Mouse (Mus musculus) heart, embryonic 12.5 days (tissue): Measurements from ENCODE around the gene Disc1. TPM values are rescaled to one million over a fixed set of nuclear protein-coding genes. Genes with fewer than 3 reads are reported as not detected.
A peak's percentile ranks its signal among the peaks of the same experiment; 100 is the strongest.

Experiments
- ATAC-seq: fragments of 200-750 bp; cut with Nextera tagmentation; 2 replicates; pipeline ENCODE4 v1.8.0; 2017; ENCODE audit warnings: moderate TSS enrichment, moderate library complexity; ENCODE audit not compliant: insufficient number of reproducible peaks, low FRiP score
- H3K27ac ChIP-seq: fragments of 300-500 bp; sonication (generic); 2 replicates; pipeline ENCODE4 v1.5.1; 2016; ENCODE audit warnings: mild to moderate bottlenecking, moderate library complexity; ENCODE audit not compliant: poor library complexity, severe bottlenecking
- H3K27me3 ChIP-seq: fragments of 300-500 bp; sonication (generic); replicated peaks from 2 replicates; pipeline ENCODE4 v1.6.1; 2016; ENCODE audit warnings: mild to moderate bottlenecking, moderate library complexity
- H3K36me3 ChIP-seq: fragments of 300-500 bp; sonication (generic); 2 replicates; pipeline ENCODE4 v1.6.1; 2016; ENCODE audit warnings: mild to moderate bottlenecking, moderate library complexity
- H3K4me1 ChIP-seq: fragments of 300-500 bp; sonication (generic); replicated peaks from 2 replicates; pipeline ENCODE4 v1.6.1; 2016; ENCODE audit warnings: mild to moderate bottlenecking
- H3K4me2 ChIP-seq: fragments of 300-500 bp; sonication (generic); 2 replicates; pipeline ENCODE4 v1.6.1; 2016; ENCODE audit warnings: mild to moderate bottlenecking, moderate library complexity
- H3K4me3 ChIP-seq: fragments of 300-500 bp; sonication (generic); 2 replicates; pipeline ENCODE4 v1.5.1; 2016; ENCODE audit warnings: mild to moderate bottlenecking
- H3K9ac ChIP-seq: fragments of 300-500 bp; sonication (generic); 2 replicates; pipeline ENCODE4 v1.6.1; 2016; ENCODE audit warnings: mild to moderate bottlenecking, moderate library complexity
- H3K9me3 ChIP-seq: fragments of 300-500 bp; sonication (generic); replicated peaks from 2 replicates; pipeline ENCODE4 v1.6.1; 2016; ENCODE audit warnings: mild to moderate bottlenecking, moderate library complexity
- WGBS: fragments of 180-500 bp; shearing (Covaris S2); methylation state at CpG from one replicate; pipeline ENCODE4 v1.1.7; 2016; 5-methylcytosine and 5-hydroxymethylcytosine counted together
- polyA plus RNA-seq: library from polyadenylated mRNA; unstranded; fragments of >200 nt; fragmentation: Nextera tagmentation; extraction: Ambion mirVana; gene quantifications from 2 replicates; pipeline ENCODE4 v1.2.1, GENCODE M21; 2016

Gene Disc1
- polyA plus RNA-seq, 1 experiment from 2014 or later = 2.3 TPM

DNA sequence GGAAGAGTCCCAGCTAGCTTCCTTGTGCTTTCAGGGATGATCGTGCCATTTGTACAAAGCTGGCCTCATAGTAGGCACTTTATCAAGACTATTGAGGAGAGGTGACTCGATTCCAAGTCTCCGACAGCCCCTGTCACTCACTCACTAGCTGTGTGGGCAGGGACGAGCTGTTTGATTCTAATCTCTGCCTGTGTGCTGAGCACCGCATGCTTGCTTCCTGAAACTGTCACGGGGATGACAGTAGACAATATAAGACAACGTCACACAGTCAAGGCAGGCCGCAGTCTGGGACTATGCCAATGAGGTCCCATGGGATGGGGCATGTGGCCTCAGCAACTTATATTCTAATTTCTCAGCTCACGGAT lies 13.6 kb downstream of the Disc1 start:
- WGBS = 57% methylated on average over 9 of the region's 9 CpGs
- Histone ChIP-seq H3K27ac (peak overlapping the region; percentile 69), H3K9ac (no peak overlapping the region), H3K9me3 (no peaks in the 10 kb centered on the region; the same call in 1 of the 2 replicates), H3K36me3 (no peaks in the 10 kb centered on the region), H3K4me2 (peak overlapping the region; percentile 43; the same call in 1 of the 2 replicates), H3K4me1 (peaks cover 17% of the 10 kb centered on the region; the same call in 1 of the 2 replicates), H3K4me3 (no peak overlapping the region), H3K27me3 (no peaks in the 10 kb centered on the region)
- ATAC-seq = 0 out of 2 replicates have a peak, but pooled peaks have one; percentile 46

DNA sequence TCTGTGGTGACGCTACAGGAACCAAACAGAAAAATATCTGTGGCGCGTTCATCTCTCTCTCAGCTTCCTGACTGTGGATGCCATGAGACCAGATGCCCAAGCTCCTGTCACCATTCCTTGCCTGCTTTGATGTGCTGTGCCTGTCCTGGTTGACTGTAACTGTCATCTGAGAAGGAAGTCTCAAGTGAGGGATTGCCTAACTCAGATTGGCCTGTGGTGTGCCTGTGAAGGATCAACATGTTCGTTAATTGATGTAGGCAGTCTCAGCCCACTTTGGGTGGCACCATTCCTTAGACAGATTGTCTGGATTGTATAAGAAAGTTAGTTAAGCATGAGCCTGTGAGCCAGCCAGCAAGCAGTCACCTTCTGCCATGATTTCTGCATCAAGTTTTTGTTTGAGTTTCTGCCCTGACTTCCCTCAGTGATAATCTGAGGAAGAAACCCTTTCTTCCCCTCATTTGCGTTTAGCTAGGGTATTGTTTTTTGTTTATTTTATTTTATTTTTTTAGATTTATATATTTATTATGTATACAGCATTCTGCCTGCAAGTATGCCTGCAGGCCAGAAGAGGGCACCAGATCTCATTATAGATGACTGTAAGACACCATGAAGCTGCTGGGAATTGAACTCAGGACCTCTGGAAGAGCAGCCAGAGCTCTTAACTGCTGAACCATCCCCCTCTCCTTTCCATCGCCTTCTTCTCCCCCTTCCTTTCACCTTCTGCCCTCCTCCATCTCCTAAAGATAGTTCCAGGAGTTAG lies 14.3 kb downstream of the Disc1 start:
- ATAC-seq = no peak
- H3K4me3 ChIP-seq = no peak overlapping the region
- no peak overlapping the region for H3K9ac ChIP-seq
- H3K9me3 ChIP-seq = no peaks in the 10 kb centered on the region; the same call in 1 of the 2 replicates
- 80% methylated on average over 6 of the region's 6 CpGs for WGBS
- no peak overlapping the region for H3K4me2 ChIP-seq
- peaks cover 21% of the 10 kb centered on the region; the same call in 1 of the 2 replicates for H3K4me1 ChIP-seq
- peak overlapping the region; percentile 69; the same call in 1 of the 2 replicates for H3K27ac ChIP-seq
- no peaks in the 10 kb centered on the region for H3K27me3 ChIP-seq
- no peaks in the 10 kb centered on the region for H3K36me3 ChIP-seq

DNA sequence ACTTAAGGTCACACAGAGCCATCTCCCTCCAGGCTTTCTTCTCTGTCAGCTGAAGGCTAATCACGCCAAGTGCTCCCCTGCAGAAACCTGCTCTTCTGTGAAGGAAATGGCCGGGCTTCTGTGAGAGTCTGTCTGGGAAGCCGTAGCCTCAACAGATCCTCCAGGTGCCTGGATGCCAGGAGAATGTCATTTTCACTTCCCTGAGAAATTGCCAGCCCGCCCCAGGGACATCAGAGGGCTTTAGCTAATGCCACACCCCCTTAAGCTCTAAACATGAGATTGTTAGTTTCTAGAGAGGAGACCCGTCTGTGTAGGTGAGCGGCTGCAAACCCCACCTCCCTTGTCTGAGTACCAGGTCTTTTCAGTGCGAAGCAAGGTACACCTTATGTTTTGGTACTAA lies 15.3 kb downstream of the Disc1 start:
- Histone ChIP-seq H3K9me3 (no peaks in the 10 kb centered on the region; the same call in 1 of the 2 replicates), H3K36me3 (no peaks in the 10 kb centered on the region), H3K27ac (no peak overlapping the region), H3K4me3 (no peak overlapping the region), H3K4me1 (peaks cover 26% of the 10 kb centered on the region; the same call in 1 of the 2 replicates), H3K9ac (0 out of 2 replicates have a peak overlapping the region, but pooled peaks have one; percentile 18), H3K27me3 (no peaks in the 10 kb centered on the region), H3K4me2 (no peak overlapping the region)
- ATAC-seq = no peak
- WGBS = 57% methylated on average over 7 of the region's 7 CpGs

DNA sequence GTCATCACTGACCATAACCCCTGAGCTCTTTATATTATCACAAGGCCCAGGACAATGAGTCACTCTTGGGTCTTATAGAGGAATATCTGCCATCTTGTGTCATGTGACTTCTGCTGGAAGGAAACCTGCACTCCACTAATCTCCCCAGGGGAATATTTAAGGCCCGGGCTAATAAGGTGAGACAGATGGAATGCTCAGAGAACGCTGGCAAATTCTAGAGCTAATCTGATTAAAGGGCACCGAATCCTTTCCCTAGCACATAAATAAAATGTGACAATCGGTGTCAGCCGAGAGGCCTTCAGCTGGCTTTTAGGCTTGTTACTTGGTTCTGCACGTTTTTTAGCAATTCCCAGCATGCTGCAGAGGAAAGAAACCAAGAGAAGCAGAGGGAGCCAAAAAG lies 15.7 kb downstream of the Disc1 start:
- H3K9me3 ChIP-seq = no peaks in the 10 kb centered on the region; the same call in 1 of the 2 replicates
- 57% methylated on average over 6 of the region's 6 CpGs for WGBS
- no peak overlapping the region for H3K27ac ChIP-seq
- ATAC-seq = no peak
- no peaks in the 10 kb centered on the region for H3K36me3 ChIP-seq
- peaks cover 30% of the 10 kb centered on the region; the same call in 1 of the 2 replicates for H3K4me1 ChIP-seq
- H3K27me3 ChIP-seq = no peaks in the 10 kb centered on the region
- no peak overlapping the region for H3K4me3 ChIP-seq
- H3K4me2 ChIP-seq = no peak overlapping the region
- no peak overlapping the region for H3K9ac ChIP-seq

DNA sequence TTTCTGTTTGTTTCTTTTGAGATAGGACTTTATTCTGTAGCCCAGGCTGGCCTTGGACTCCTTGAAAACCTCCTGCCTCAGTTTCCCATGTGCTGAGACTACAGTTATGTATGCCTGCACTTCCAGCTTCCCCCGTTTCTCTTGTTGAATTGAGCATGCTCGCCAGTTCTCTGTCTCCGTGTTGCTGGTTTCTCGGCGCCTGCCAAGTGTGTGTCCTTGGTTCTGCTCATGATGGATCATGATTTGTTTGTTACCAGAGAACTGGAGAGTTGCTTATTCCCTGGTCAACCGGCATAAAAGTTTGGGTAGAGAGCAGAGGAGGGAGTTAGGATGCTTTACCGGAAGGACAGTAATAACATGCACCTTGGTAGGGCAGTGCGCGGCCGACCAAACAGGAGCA lies 20.1 kb downstream of the Disc1 start:
- Histone ChIP-seq H3K27me3 (no peaks in the 10 kb centered on the region), H3K4me2 (no peak overlapping the region), H3K36me3 (no peaks in the 10 kb centered on the region), H3K27ac (no peak overlapping the region), H3K4me1 (peaks cover 51% of the 10 kb centered on the region), H3K9me3 (no peaks in the 10 kb centered on the region), H3K9ac (no peak overlapping the region), H3K4me3 (no peak overlapping the region)
- WGBS = 86% methylated on average over 10 of the region's 10 CpGs
- no peak for ATAC-seq

DNA sequence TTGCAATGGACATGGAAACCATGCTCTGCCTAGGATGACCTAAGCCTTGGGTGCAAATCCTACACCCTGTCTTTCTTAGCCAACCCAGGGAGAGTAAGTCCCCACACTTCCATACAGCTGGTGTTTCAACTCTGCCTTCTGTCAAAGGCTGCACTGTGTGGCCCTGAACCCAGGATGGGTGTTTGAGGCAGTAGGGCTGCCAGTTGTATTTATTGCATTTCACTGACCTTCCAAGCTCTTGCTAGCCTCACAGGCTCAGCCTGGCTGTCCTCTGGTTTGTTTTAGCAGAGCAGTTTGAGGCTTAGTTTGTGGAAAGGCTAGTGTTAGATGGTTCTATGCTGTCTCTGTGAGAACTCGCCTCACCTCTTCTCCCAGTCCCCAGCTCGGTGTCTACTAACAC lies 20.6 kb downstream of the Disc1 start:
- no peak overlapping the region for H3K9ac ChIP-seq
- H3K36me3 ChIP-seq = no peaks in the 10 kb centered on the region
- WGBS = 81% methylated on average over 2 of the region's 2 CpGs
- H3K4me1 ChIP-seq = peaks cover 47% of the 10 kb centered on the region
- no peak overlapping the region for H3K27ac ChIP-seq
- no peaks in the 10 kb centered on the region for H3K27me3 ChIP-seq
- H3K4me2 ChIP-seq = no peak overlapping the region
- H3K4me3 ChIP-seq = no peak overlapping the region
- no peak for ATAC-seq
- H3K9me3 ChIP-seq = no peaks in the 10 kb centered on the region

DNA sequence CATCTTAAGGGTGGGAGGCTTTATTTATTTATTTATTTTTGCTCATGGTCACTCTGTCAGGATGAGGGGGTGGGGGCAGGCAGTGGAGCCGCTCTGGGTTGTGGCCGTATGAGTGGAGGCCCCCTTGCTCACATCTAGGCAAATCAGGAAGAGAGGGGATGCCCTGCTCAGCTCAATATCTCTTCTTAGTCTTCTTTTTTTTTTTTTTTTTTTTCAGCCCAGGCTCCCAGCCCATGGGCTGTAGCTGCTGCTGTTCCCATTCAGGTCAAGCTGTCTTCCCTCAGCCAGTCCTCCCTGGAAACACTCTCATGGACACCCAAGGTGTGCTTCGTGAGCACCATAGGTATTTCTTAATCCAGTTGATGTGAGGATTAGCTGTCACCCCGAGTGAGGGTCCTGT lies 21.4 kb downstream of the Disc1 start:
- H3K9me3 ChIP-seq = no peaks in the 10 kb centered on the region
- no peak overlapping the region for H3K27ac ChIP-seq
- H3K4me2 ChIP-seq = no peak overlapping the region
- peaks cover 48% of the 10 kb centered on the region for H3K4me1 ChIP-seq
- WGBS = 56% methylated on average over 4 of the region's 4 CpGs
- no peaks in the 10 kb centered on the region for H3K36me3 ChIP-seq
- no peak overlapping the region for H3K9ac ChIP-seq
- ATAC-seq = no peak
- H3K4me3 ChIP-seq = no peak overlapping the region
- H3K27me3 ChIP-seq = no peaks in the 10 kb centered on the region

DNA sequence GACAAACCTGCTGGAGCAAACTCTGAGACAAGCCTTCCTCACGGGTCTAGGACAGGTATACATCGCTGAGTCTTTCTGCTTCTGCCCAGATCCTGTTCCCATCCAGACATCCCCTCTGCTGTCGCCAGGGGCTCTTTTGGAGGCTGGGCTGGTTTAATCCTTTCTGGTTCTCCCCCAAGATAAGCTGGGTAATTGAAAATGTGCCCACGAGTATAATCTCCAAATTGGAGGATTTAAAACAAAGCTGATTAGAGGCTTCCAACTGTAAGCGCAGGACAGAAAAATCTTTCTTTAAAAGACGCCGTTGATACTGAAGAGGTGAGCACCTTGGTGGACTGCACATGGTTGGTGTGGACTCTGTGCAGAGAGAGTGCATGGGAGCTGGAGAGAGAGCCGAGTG lies 23.3 kb downstream of the Disc1 start:
- no peaks in the 10 kb centered on the region for H3K9me3 ChIP-seq
- no peaks in the 10 kb centered on the region for H3K27me3 ChIP-seq
- no peak overlapping the region for H3K4me2 ChIP-seq
- no peak overlapping the region for H3K4me3 ChIP-seq
- ATAC-seq = no peak
- H3K27ac ChIP-seq = no peak overlapping the region
- 66% methylated on average over 8 of the region's 8 CpGs for WGBS
- H3K4me1 ChIP-seq = peaks cover 53% of the 10 kb centered on the region
- no peak overlapping the region for H3K9ac ChIP-seq
- no peaks in the 10 kb centered on the region for H3K36me3 ChIP-seq

DNA sequence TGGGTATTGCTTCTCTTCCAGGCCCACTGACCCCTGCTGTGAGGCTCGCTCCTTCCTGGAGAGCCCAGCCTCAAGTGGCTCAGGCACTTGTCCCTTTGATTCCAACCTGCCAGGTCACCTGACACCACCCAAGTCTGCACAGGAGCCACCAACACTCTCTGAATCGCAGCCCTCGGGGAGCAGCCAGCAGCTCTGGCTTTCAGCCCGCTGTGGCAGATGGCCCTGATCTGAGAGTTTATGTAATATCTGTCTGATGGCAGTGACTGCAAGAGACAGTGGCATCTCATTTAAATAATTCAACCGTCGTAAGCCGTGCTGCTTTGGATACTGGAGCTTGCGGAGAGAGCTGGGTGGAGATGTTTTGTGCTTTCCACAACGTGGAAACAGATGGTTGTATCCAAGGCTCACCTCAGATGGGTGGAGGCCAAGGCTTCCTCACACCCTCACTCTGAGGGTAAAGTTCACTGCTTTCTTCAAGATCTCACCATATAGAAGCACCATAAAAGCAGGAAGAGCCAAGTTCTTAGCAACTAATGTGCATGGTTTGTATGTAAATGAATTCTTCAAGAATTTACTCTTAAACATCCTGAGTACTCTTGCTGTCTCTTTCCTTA lies 24.9 kb downstream of the Disc1 start:
- no peaks in the 10 kb centered on the region for H3K9me3 ChIP-seq
- no peak for ATAC-seq
- no peaks in the 10 kb centered on the region for H3K27me3 ChIP-seq
- no peak overlapping the region for H3K4me3 ChIP-seq
- no peak overlapping the region for H3K4me2 ChIP-seq
- H3K4me1 ChIP-seq = peaks cover 54% of the 10 kb centered on the region
- H3K36me3 ChIP-seq = no peaks in the 10 kb centered on the region
- 50% methylated on average over 9 of the region's 9 CpGs for WGBS
- H3K27ac ChIP-seq = no peak overlapping the region
- no peak overlapping the region for H3K9ac ChIP-seq

DNA sequence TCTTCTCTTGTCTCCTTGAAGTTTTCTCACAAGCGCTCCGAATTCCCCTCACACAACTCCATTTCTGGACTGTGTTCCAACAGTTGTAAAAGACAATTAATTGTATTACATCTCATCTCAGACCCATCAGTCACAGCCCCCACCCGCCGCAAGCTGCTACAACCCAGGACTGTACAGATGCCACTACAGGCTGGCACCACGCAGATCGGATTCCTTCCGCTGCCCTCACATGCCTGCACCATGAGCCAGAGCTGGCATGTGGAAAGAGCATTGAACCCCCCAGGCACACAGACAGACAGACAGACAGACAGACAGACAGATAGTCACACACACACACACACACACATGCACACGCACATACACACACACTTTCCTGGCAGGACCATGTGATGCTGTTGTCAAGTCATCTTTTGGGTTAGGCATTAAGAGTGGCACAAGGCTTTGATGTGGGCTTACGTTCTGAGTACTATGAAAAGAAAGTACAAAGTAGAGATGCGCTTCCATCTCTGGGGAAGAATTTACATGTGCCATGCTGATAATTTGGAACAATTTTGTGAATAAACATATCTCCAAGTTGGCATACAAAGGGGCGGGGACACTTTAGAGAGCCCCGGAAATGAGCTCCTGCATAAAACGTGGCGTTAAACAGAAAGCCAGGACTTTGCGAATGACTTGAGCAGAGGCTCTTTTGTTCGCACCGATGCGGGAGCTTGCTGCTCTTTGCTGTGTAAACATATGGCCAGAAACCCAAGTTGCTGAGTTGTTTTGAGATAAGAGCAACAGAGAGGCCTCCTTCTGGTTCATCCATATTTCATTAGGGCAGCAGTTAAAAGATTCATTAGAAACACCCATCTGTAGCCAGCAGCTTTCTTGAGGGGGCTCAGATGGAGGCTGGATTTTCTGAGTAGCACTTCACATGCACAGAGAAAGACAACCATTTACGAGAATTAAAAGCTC lies 26.7 kb downstream of the Disc1 start:
- no peak overlapping the region for H3K4me3 ChIP-seq
- no peaks in the 10 kb centered on the region for H3K9me3 ChIP-seq
- no peak overlapping the region for H3K9ac ChIP-seq
- no peak for ATAC-seq
- no peak overlapping the region for H3K4me2 ChIP-seq
- H3K27me3 ChIP-seq = no peaks in the 10 kb centered on the region
- no peaks in the 10 kb centered on the region for H3K36me3 ChIP-seq
- no peak overlapping the region for H3K27ac ChIP-seq
- peaks cover 54% of the 10 kb centered on the region for H3K4me1 ChIP-seq
- 71% methylated on average over 19 of the region's 19 CpGs for WGBS

DNA sequence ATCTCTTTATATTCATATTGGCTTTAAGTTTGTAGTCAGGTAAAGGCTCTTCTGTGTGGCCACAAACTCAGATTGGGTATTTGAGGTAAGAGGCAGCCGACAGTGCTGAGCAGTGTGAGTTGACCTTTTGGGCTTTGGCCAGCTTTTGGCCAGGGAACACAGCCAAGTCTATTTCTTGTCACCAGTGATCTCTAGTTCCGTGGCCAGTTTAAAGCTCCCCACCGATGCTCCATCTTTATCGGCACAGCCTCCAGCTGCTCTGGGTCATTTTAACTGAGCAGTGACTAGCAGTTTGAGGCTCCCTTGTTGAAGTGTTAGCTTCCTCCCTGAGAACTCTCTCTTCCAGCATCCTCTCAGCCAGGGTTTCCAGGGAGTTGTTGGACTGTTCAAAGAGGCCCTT lies 29.8 kb downstream of the Disc1 start:
- Histone ChIP-seq H3K36me3 (no peaks in the 10 kb centered on the region), H3K27ac (peak overlapping the region; percentile 91), H3K27me3 (no peaks in the 10 kb centered on the region), H3K4me1 (peaks cover 28% of the 10 kb centered on the region), H3K9me3 (no peaks in the 10 kb centered on the region), H3K4me2 (no peak overlapping the region), H3K9ac (no peak overlapping the region), H3K4me3 (no peak overlapping the region)
- ATAC-seq = no peak
- 26% methylated on average over 4 of the region's 4 CpGs for WGBS
